Mouse (Mus musculus): ENCODE measurements around the gene Edem1.

The Edem1 gene

GRCm38 (mm10) chr6:108875344-108875743 is 46.9 kb downstream of the Edem1 start:
- no peak for DNase-seq (ENCODE audit: low read depth)

DNA sequence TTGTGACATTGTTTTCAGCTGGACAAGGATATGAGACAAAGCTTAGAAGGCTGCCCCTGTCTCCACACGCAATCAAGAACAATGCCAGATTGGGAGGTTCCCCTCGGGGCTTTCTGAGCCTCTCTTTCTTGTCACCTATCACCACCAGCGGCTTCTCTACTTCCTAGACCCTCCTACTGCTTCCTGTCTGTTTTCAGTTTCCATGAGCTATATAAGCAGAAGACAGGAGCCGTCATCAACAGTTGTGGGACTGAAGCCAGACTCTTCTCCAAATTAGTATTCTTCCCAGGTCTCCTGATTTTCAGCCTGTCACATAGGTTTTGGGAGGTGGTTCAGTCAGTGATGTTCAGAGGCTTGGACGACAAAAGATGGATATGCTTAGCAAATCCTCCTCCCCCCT is 47.6 kb downstream of the Edem1 start:
- no peak for DNase-seq (ENCODE audit: low read depth)

DNA sequence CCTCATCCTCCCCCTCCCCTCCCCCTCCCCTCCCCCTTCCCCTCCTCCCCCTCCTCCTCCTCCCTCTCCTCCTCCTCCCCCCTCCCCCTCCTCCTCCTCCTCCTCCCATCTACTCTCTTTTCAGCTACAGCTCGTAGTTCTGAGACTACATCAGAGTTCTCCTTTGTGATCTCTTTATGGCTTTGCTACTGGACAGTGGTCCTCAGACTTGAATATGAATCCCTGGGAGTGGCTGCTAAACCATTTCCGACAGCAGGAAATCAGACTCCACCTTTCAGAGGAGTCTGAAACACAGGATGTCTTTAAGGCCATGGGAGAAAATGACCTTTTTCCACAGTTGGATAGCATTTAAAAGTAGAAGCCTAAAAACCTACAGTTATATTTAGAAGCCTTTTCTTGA is 48.0 kb downstream of the Edem1 start:
- no peak for DNase-seq (ENCODE audit: low read depth)

DNA sequence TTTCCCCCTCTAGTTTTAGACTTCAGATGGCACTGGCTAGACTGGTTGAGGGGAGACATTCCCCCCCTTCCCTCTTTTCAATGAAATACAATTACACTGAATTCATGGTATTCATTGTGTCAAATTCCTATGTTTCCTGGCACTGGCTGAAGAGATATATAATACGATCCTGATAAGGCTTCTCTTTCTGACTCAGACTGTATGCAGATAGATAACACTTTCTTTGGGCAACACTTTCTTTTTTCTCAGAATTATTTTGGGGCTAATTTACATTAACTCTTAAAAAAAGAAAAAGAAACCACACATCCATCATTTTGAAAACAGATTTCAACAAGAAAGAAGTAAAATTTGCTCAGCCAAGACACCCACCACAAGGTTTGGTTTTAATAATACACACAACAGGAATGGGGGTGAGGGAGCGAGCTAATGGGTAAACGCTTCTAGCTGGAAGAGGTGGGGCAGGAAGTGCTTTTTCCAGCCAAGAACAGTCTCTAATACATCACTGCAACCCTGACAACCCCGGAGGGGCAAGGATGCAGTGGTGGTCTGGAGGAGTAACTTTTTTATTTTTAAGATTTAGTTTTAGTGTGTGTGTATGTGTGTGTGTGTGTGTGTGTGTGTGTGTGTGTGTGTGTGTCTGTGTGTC is 52.0 kb downstream of the Edem1 start:
- no peak for DNase-seq (ENCODE audit: low read depth)

GRCm38 (mm10) chr6:108881074-108881473 is 52.6 kb downstream of the Edem1 start:
- no peak for DNase-seq (ENCODE audit: low read depth)

- DNase-seq (ENCODE audit: low read depth): no peak
Measured at GRCm38 (mm10) chr6:108883826-108884225, 55.4 kb downstream of the Edem1 start.

GRCm38 (mm10) chr6:108884603-108885002 is 56.2 kb downstream of the Edem1 start:
- DNase-seq (ENCODE audit: low read depth): no peak

DNA sequence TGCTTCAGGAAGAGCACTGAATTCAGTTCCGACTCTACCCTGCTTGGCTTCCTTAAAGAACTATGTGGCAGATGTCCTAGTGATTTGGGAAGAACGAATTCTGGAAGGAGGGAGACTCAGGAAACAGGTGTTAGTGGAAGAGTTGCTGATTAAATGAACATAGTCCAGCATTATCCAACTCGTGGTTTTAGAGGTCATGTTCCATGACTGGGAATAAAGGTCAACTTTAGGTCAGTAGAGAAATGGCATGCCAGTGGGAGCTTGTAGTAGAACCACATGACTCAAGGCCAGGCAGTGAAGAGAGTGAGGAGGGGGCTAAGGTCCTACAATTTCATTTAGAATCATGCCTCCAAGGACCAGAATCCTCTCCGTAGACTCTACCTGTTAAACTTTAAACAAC is 57.9 kb downstream of the Edem1 start:
- no peak for DNase-seq (ENCODE audit: low read depth)

DNA sequence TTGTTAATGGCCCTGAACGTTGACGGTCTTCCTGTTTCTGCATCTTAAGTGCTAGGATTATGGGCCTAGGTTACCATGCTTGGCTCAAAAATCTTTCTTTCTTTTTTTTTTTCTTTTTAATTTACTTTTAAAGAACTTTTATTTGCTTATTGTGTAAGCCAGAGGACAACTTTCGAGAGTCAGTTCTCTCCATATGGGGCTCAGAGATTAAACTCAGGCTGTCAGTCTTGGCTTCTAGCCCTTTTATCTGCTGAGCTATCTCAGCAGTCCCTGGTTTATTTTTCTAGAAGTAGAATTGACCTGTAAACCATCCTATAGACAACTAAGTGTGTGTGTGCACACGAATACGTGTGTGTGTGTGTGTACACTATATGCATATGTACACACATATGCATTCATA is 64.1 kb downstream of the Edem1 start:
- no peak for DNase-seq (ENCODE audit: low read depth)

- no peak for DNase-seq (ENCODE audit: low read depth)
Measured at GRCm38 (mm10) chr6:108895129-108895528, 66.7 kb downstream of the Edem1 start.

- no peak for DNase-seq (ENCODE audit: low read depth)
Measured at GRCm38 (mm10) chr6:108895976-108896375, 67.5 kb downstream of the Edem1 start.

GRCm38 (mm10) chr6:108896525-108897087 is 68.2 kb downstream of the Edem1 start:
- no peak for DNase-seq (ENCODE audit: low read depth)

DNA sequence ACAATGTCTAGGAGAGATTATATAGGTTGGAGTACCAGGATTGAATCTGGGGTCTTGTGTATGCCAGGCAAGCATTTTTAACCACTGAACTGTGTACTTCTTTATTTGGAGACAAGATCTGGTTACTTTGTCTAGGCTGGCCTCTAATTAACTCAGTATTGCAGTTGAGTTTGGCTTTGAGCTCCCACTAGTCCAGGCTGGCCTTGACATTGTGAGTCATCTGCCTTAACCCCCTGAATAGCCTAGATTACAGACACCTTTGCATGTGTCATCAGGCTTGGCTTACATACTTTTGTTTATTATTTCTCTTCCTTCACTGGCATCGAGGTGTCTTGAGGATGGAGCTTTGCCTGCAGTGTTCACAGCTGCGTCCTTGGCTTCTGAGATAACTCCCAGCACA is 70.8 kb downstream of the Edem1 start:
- DNase-seq (ENCODE audit: low read depth): no peak

- DNase-seq (ENCODE audit: low read depth): no peak
Measured at GRCm38 (mm10) chr6:108902124-108902523, 73.7 kb downstream of the Edem1 start.

DNA sequence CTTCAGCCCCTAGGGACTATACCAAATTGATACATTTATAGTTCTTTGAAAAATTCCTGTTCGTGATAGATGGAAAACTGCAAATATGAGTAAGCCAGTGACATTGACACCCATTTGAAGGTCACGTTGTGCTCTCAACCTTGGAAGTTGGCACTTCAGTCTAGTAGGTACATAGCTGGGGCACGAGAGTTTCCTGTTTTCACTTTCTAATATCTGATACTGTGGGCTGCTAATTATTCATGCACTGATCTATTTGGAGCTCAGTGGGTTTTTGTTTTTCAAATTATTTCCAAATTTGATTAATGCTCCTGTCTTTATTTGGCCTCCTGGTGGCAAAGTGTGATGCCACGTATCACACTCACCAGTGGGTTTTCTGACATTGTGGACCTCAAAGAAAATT is 74.8 kb downstream of the Edem1 start:
- no peak for DNase-seq (ENCODE audit: low read depth)

DNA sequence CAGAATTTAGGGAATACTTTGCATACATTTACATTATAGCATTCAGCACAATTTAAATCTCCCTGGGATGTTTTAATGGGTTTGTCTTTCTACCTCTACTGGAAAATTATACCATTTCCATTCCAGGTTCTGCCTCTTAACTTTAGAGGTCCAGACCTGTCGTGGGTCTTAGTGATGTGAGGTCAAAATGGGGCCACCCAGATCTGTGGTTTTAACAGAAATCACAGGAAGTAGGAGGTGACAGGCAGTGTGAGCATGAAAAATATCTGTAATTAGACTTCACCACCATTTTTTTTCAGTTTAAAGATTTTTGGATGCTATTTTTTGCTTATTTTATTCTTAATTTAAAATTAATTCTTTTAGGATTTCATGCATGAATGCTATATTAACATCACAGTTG is 78.1 kb downstream of the Edem1 start:
- no peak for DNase-seq (ENCODE audit: low read depth)

All from c-Kit-positive CD71-negative TER-119-negative erythroid progenitor cells, embryonic 14.5 days (primary cell).